Mouse (Mus musculus) embryonic facial prominence, embryonic 10.5 days (tissue): ENCODE measurements at regions not wholly inside any gene's neighbourhood (a gene's known extent, or its start where the extent isn't known, plus 50 kb on each side); places are given as distances from the start of the nearest gene placed in this dataset.

Experiments
- DNase-seq: peaks from one replicate; pipeline ENCODE4 v3.0.0-alpha.2; 2017; ENCODE audit warnings: low spot score
- H3K27ac ChIP-seq: fragments of 300-500 bp; sonication (generic); replicated peaks from 2 replicates; pipeline ENCODE4 v1.5.1; 2016; ENCODE audit warnings: mild to moderate bottlenecking
- H3K27me3 ChIP-seq: fragments of 300-500 bp; sonication (generic); replicated peaks from 2 replicates; pipeline ENCODE4 v1.6.1; 2016; ENCODE audit warnings: low read depth, mild to moderate bottlenecking; ENCODE audit not compliant: poor library complexity, severe bottlenecking
- H3K36me3 ChIP-seq: fragments of 300-500 bp; sonication (generic); replicated peaks from 2 replicates; pipeline ENCODE4 v1.6.1; 2016; ENCODE audit warnings: mild to moderate bottlenecking, moderate library complexity
- H3K4me1 ChIP-seq: fragments of 300-500 bp; sonication (generic); 2 replicates; pipeline ENCODE4 v1.6.1; 2016
- H3K4me3 ChIP-seq: fragments of 300-500 bp; sonication (generic); 2 replicates; pipeline ENCODE4 v1.5.1; 2016; ENCODE audit warnings: mild to moderate bottlenecking, moderate library complexity
- H3K9me3 ChIP-seq: fragments of 300-500 bp; sonication (generic); 2 replicates; pipeline ENCODE4 v1.6.1; 2016; ENCODE audit warnings: mild to moderate bottlenecking
- WGBS: fragments of 180-500 bp; shearing (Covaris S2); methylation state at CpG from one replicate; pipeline ENCODE4 v1.1.7; 2016; 5-methylcytosine and 5-hydroxymethylcytosine counted together

GRCm38 (mm10) chr3:151003524-151003923 lies 434.2 kb upstream of the Adgrl4 start:
- 78% methylated on average over 3 of the region's 3 CpGs for WGBS
- no peak for DNase-seq
- Histone ChIP-seq H3K36me3 (no peaks in the 10 kb centered on the region), H3K4me1 (peaks cover 6% of the 10 kb centered on the region), H3K9me3 (no peaks in the 10 kb centered on the region), H3K27ac (no peak overlapping the region), H3K4me3 (no peak overlapping the region), H3K27me3 (no peaks in the 10 kb centered on the region)

- no peaks in the 10 kb centered on the region for H3K9me3 ChIP-seq
- no peak overlapping the region for H3K27ac ChIP-seq
- no peaks in the 10 kb centered on the region for H3K36me3 ChIP-seq
- H3K4me1 ChIP-seq: peaks cover 6% of the 10 kb centered on the region
- H3K4me3 ChIP-seq: no peak overlapping the region
- no peak for DNase-seq
- no peaks in the 10 kb centered on the region for H3K27me3 ChIP-seq
- WGBS: 87% methylated on average over 6 of the region's 6 CpGs
Observed at GRCm38 (mm10) chr3:151003990-151004389, 433.7 kb upstream of the Adgrl4 start.

GRCm38 (mm10) chr3:151020014-151020413 lies 417.7 kb upstream of the Adgrl4 start:
- no peaks in the 10 kb centered on the region for H3K4me1 ChIP-seq
- 66% methylated on average over 3 of the region's 3 CpGs for WGBS
- no peaks in the 10 kb centered on the region for H3K9me3 ChIP-seq
- DNase-seq: no peak
- H3K4me3 ChIP-seq: no peak overlapping the region
- no peaks in the 10 kb centered on the region for H3K27me3 ChIP-seq
- no peak overlapping the region for H3K27ac ChIP-seq
- no peaks in the 10 kb centered on the region for H3K36me3 ChIP-seq

- Histone ChIP-seq H3K27me3 (no peaks in the 10 kb centered on the region), H3K4me1 (no peaks in the 10 kb centered on the region), H3K27ac (no peak overlapping the region), H3K36me3 (no peaks in the 10 kb centered on the region), H3K9me3 (no peaks in the 10 kb centered on the region), H3K4me3 (no peak overlapping the region)
- 78% methylated on average over 3 of the region's 3 CpGs for WGBS
- DNase-seq: no peak
Observed at GRCm38 (mm10) chr3:151057491-151057890, 380.2 kb upstream of the Adgrl4 start.

- DNase-seq: no peak
- Histone ChIP-seq H3K36me3 (no peaks in the 10 kb centered on the region), H3K27ac (no peak overlapping the region), H3K9me3 (no peaks in the 10 kb centered on the region), H3K4me1 (no peaks in the 10 kb centered on the region), H3K4me3 (no peak overlapping the region), H3K27me3 (no peaks in the 10 kb centered on the region)
Observed at GRCm38 (mm10) chr3:151072322-151072721, 365.4 kb upstream of the Adgrl4 start.

- no peaks in the 10 kb centered on the region for H3K4me1 ChIP-seq
- H3K27ac ChIP-seq: no peak overlapping the region
- 79% methylated on average over 3 of the region's 3 CpGs for WGBS
- no peak overlapping the region for H3K4me3 ChIP-seq
- H3K9me3 ChIP-seq: no peaks in the 10 kb centered on the region
- H3K36me3 ChIP-seq: no peaks in the 10 kb centered on the region
- H3K27me3 ChIP-seq: no peaks in the 10 kb centered on the region
- DNase-seq: no peak
Observed at GRCm38 (mm10) chr3:151116831-151117230, 320.9 kb upstream of the Adgrl4 start.

- WGBS: 83% methylated on average over 3 of the region's 3 CpGs
- H3K27me3 ChIP-seq: no peaks in the 10 kb centered on the region
- H3K4me3 ChIP-seq: no peak overlapping the region
- no peak for DNase-seq
- no peaks in the 10 kb centered on the region for H3K9me3 ChIP-seq
- no peaks in the 10 kb centered on the region for H3K36me3 ChIP-seq
- H3K4me1 ChIP-seq: no peaks in the 10 kb centered on the region
- H3K27ac ChIP-seq: no peak overlapping the region
Observed at GRCm38 (mm10) chr3:151117583-151118041, 320.1 kb upstream of the Adgrl4 start.

GRCm38 (mm10) chr3:151124131-151124530 lies 313.6 kb upstream of the Adgrl4 start:
- H3K27ac ChIP-seq: no peak overlapping the region
- 51% methylated on average over 5 of the region's 5 CpGs for WGBS
- no peaks in the 10 kb centered on the region for H3K36me3 ChIP-seq
- H3K4me3 ChIP-seq: no peak overlapping the region
- H3K4me1 ChIP-seq: peaks cover 10% of the 10 kb centered on the region; the same call in 1 of the 2 replicates
- no peaks in the 10 kb centered on the region for H3K27me3 ChIP-seq
- DNase-seq: no peak
- no peaks in the 10 kb centered on the region for H3K9me3 ChIP-seq

GRCm38 (mm10) chr3:151146889-151147288 lies 290.8 kb upstream of the Adgrl4 start:
- Histone ChIP-seq H3K27me3 (no peaks in the 10 kb centered on the region), H3K4me1 (no peaks in the 10 kb centered on the region), H3K4me3 (no peak overlapping the region), H3K27ac (no peak overlapping the region), H3K9me3 (no peaks in the 10 kb centered on the region), H3K36me3 (no peaks in the 10 kb centered on the region)
- 92% methylated on average over 2 of the region's 2 CpGs for WGBS
- no peak for DNase-seq

- Histone ChIP-seq H3K27ac (no peak overlapping the region), H3K4me3 (no peak overlapping the region), H3K9me3 (no peaks in the 10 kb centered on the region), H3K27me3 (no peaks in the 10 kb centered on the region), H3K4me1 (no peaks in the 10 kb centered on the region), H3K36me3 (no peaks in the 10 kb centered on the region)
- DNase-seq: no peak
- WGBS: 46% methylated on average over 4 of the region's 4 CpGs
Observed at GRCm38 (mm10) chr3:151153340-151153739, 284.3 kb upstream of the Adgrl4 start.

- WGBS: 96% methylated on average over 1 of the region's 1 CpGs
- no peak for DNase-seq
Observed at GRCm38 (mm10) chr3:151160516-151160915, 277.2 kb upstream of the Adgrl4 start.

GRCm38 (mm10) chr3:151182132-151182531 lies 255.6 kb upstream of the Adgrl4 start:
- Histone ChIP-seq H3K9me3 (no peaks in the 10 kb centered on the region), H3K4me3 (no peak overlapping the region), H3K27me3 (no peaks in the 10 kb centered on the region), H3K27ac (no peak overlapping the region), H3K36me3 (no peaks in the 10 kb centered on the region), H3K4me1 (no peaks in the 10 kb centered on the region)
- 71% methylated on average over 2 of the region's 2 CpGs for WGBS
- DNase-seq: no peak

More at GRCm38 (mm10) chr3:151160516-151160915, 277.2 kb upstream of the Adgrl4 start:
- no peaks in the 10 kb centered on the region for H3K9me3 ChIP-seq
- no peaks in the 10 kb centered on the region for H3K27me3 ChIP-seq
- H3K27ac ChIP-seq: no peak overlapping the region
- H3K36me3 ChIP-seq: no peaks in the 10 kb centered on the region
- H3K4me1 ChIP-seq: no peaks in the 10 kb centered on the region
- H3K4me3 ChIP-seq: no peak overlapping the region

- no peak overlapping the region for H3K4me3 ChIP-seq
- WGBS: 84% methylated on average over 2 of the region's 2 CpGs
- no peaks in the 10 kb centered on the region for H3K27me3 ChIP-seq
- H3K36me3 ChIP-seq: no peaks in the 10 kb centered on the region
- H3K27ac ChIP-seq: no peak overlapping the region
- H3K4me1 ChIP-seq: no peaks in the 10 kb centered on the region
- H3K9me3 ChIP-seq: no peaks in the 10 kb centered on the region
- no peak for DNase-seq
Observed at GRCm38 (mm10) chr3:151192092-151192491, 245.6 kb upstream of the Adgrl4 start.

GRCm38 (mm10) chr3:151210978-151211377 lies 226.7 kb upstream of the Adgrl4 start:
- no peaks in the 10 kb centered on the region for H3K9me3 ChIP-seq
- 92% methylated on average over 4 of the region's 4 CpGs for WGBS
- H3K4me1 ChIP-seq: no peaks in the 10 kb centered on the region
- H3K36me3 ChIP-seq: no peaks in the 10 kb centered on the region
- H3K4me3 ChIP-seq: no peak overlapping the region
- no peak overlapping the region for H3K27ac ChIP-seq
- no peaks in the 10 kb centered on the region for H3K27me3 ChIP-seq
- no peak for DNase-seq
